Mouse (Mus musculus) brain, embryonic 14.5 days (tissue): ENCODE measurements around the gene Jaml.

ENCODE experiments used
- CTCF ChIP-seq: fragments of 200-500 bp; IDR thresholded peaks from 2 replicates; pipeline ENCODE4 v1.5.1; 2012; ENCODE audit warnings: inconsistent platforms, mild to moderate bottlenecking, moderate library complexity, borderline replicate concordance; ENCODE audit not compliant: insufficient read depth, insufficient read length; ENCODE audit errors: extremely low read depth
- POLR2A ChIP-seq: fragments of 200-500 bp; IDR thresholded peaks from 2 replicates; pipeline ENCODE4 v1.6.1; 2012; ENCODE audit warnings: mild to moderate bottlenecking, inconsistent platforms, borderline replicate concordance; ENCODE audit not compliant: poor library complexity, insufficient read depth, insufficient read length, severe bottlenecking; ENCODE audit errors: extremely low read depth

- TF ChIP-seq CTCF (no peak), POLR2A (no peak)
These were observed 46.7 kb upstream of the Jaml start for GRCm38 (mm10) chr9:45032261-45032660.
